Mouse (Mus musculus) T-helper 2 cell (primary cell): ENCODE measurements at regions not wholly inside any gene's neighbourhood (a gene's known extent, or its start where the extent isn't known, plus 50 kb on each side); places are given as distances from the start of the nearest gene placed in this dataset.

Source experiments
- in situ Hi-C: fragments of 300-600 bp; cut with MboI, MseI; formaldehyde crosslinking; loops from one replicate; pipeline ENCODE4 v1.15.1; 2025; ENCODE audit warnings: high pct_unique_total_duplicates

DNA sequence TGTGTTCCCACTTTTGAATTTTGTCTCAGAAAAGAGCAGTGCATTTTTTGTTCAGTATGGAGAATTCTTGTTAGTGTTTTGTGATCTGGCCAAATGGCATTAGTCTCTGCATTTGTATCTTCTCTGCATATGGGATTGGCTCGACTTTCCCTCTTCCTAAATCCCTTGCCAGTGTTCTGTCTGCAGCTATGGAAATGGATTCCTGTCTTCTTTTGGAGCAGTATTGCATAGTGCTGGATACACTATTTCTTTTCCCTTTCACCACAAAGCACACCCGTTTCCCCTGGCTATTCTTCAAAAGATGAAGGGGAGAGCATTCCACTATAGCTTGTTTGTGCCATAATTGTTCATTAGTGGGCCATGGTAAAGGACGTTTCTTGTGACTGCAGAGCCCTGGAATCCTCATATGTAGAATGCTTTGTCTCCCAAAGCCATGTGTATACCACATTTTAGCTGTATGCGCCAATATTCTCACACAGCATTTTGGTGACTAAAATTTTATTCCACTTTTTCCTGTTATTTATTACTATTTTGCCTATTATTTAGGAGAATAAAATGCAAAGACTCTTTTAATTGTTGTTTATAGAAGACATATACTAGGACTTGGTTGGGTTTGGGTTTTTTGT, 197.8 kb downstream of the Hs3st1 start:
- in situ Hi-C loops = no loop called here

DNA sequence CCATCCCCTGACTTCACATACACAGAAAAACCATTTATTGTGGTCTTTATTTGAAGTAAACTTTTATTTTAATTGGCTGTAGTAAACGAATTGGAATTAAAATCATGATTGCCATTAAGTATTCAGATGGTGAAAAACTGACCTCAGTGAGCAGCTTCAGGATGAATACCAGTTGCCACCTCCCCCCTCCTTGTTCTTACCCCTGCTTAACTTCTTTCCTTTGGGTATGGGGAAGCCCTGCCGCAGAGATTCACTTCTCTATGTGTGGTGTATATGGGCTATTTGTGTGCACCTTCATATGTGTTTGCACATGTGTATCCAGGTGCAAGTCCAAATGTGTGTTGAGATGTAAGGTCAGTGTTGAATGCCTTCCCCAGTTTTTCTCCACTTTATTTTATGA, 218.2 kb downstream of the Hs3st1 start:
- in situ Hi-C loops = no loop called here

DNA sequence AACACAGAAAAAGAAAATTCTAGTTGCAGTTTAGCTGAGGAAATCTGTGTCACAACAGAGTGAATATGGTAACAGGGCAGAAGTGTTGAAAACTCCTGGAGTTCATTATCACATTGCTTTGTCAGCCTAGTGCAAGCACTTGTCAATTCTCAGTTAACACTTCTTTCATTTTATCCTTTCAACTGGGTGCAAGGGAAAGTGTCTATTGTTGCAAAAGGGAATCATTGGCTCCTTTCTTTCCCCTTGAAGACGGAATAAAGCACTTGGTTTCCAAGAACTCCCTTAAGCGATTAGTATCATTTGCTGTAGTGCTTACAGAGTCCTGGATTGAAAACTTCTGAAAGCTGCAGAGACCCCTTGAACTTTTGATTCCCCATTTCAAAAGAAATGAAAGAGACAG, 218.9 kb downstream of the Hs3st1 start:
- in situ Hi-C loops = no loop called here

DNA sequence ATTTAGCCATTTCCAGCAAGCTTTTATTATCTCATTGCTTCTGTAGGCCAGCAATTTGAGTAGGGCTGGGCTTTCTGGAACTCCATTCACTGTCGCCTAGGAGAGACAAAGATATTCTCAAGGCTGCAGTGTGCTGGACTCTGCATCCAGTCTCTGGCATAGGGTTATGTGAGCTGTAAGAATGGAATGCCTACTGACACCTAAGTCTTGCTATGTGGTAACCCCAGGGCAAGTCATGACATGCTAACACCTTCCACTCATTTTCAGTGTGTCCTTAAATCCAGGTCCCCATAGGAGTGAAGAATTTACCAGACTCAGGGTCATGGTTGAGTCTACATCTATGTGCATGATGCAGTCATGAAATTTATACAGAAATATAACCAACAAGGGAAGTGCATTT, 245.0 kb downstream of the Hs3st1 start:
- in situ Hi-C loops = no loop called here

DNA sequence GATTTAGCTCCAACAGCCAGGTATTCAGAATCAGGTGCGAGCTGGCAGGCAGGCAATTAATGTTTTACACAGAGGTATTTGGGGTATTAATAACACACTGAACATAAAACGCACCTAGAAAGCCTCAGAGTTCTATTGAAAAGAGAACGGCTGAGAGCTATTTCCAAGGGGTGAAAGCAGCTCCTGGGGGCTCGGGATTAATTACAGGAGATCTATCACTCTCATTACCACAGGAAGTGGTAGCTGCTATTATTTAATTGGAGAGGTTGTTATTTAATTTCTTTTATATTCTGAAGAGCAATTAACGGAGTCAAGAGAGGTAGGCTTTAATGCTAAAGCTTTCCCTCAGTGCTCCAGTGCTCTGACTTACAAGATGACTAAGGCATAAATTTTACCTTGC, 272.5 kb downstream of the Hs3st1 start:
- in situ Hi-C loops = no loop called here

DNA sequence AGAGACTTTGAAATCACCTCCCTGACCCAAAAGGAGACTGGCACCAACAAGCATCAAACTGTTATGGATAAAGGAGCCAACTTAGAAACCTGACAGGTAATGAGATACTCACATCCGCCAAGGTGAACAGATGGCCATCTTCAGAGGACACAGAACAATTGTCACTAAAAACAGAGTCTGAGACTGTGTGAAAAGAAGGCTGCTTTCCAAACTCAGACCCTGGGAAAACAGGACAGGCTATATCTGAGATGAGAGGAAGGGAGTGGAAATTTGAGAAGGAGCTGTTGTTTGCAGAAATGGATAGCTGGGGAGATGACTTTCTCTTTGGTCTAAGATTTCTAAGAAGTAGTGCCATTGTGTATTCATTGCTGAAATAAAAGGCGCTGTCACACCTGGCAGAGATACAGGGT, 297.2 kb downstream of the Hs3st1 start:
- in situ Hi-C loops = no loop called here

DNA sequence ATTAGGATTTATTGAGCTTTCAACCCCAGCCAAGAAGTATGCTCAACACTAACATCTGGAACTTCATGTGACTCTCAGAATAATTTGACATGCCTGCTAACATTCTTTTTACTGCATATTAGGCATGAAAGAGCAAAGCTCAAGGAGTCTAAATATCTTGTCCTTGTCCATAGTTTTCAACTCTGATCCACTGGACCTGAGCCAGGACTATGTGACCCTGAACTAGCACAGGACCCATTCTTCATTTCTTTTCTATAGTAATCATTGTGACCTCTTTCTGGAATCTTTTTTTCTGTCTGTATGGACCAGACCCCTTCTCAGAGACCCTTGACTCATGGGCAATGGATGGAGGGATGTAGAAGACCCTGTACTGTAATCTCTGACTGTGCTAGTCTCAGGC, 301.6 kb downstream of the Hs3st1 start:
- in situ Hi-C loops = no loop called here

DNA sequence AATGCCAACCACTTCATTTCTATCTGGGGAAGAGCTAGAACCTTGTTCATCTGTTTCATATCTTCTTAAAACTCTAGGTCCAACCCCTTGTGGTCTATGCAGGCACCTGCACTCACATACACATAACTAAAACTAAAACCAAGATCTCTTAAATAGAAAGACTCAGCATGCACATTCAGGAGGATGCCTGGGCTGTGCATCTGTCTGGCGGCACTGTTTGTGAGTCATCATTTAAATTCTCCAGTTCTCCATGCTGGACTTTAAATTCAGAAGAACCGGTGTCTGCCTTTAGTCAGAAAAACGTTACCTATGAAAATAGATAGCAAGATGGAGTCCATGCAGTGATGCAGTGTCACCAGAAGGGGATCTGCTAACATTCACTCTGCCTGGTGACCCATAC, 314.5 kb downstream of the Hs3st1 start:
- in situ Hi-C loops = no loop called here

DNA sequence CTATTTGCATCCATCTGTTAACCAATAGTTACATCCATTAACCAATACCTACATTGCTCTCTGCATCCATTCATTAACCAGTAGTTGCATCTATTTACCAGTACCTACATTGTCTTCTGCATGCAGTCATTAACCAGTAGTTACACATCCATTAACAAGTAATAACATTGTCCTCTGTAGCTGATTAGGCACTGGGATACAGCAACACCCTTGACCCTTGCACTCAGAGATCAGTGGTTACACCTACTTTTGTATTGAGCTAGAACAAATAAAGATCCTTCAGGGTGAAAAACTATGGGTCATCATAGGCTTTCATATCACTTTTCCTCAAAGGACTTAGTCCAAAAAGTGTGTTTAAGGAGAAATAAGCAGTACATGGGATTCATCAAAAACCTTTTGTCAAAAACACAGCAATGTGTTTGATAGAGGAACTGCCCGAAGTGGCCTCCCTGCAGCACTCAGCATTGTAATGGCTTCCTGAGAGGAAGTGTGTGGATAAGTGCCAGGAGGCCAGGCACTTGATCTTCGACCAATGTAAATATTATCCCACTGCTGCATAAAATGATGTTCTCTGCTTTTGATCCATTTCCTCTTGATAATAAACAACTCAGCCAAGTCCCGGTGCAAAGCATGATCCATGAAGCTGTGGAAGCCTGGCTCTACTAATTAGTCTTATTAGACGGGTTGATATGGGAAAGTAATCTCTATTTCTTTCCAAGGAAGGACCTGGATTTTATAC, 317.6 kb downstream of the Hs3st1 start:
- in situ Hi-C loops = no loop called here

DNA sequence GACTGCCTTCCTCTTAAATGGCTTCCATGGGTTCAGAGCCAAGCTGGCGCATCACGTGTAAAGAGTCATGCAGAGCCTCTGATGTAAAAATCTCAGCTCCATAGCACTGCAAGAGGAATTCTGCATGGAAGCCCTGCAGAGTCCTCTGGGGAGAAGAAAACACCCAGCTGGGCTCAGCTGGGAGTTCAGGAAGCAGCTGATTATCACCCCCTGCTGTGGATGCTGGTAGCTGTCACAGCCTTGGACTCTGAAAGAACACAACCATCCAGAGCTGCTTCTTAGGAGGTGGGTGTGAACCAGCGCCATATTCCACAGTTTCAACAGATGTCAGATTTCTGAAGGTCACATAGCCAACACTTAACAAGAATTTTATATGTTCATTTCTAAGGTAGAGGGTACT, 329.2 kb downstream of the Hs3st1 start:
- in situ Hi-C loops = no loop called here

DNA sequence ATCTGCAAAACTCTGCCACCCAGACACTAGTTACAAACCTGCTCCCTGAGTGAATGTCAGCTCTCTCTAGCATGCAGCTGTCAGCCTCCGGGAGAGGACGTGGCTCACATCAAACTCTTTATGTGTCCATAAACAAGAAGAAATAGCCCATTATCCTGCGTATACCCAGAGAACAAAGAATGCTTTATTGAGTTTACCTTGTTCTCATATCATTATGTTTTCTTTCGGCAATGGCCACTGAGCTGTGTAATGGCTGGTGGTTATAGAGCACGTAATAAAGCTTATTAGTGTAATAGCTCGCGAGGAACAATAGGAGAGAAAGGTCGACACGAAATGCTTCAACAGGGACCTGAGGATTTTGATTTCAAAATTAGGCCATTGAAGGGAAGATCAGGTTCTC, 331.6 kb downstream of the Hs3st1 start:
- in situ Hi-C loops = no loop called here

DNA sequence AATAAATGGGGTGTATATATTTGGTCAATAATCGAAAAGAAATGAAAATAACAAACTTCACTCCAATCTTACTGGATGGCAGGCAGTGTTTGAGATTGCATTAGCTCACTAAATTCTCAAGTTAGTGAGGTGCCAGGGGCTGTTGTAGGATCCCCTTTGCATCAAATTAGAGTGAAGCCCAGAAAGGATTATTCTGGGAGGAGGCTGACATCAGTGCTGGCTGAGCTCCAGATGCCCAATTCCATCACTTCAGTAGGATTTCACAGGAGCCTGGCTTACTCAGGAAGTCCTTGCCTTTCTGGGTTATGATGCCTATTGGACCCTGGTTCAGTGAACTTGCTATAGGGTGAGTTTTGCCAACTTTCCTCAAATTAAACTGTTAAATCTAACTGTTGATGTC, 336.5 kb downstream of the Hs3st1 start:
- in situ Hi-C loops = no loop called here

DNA sequence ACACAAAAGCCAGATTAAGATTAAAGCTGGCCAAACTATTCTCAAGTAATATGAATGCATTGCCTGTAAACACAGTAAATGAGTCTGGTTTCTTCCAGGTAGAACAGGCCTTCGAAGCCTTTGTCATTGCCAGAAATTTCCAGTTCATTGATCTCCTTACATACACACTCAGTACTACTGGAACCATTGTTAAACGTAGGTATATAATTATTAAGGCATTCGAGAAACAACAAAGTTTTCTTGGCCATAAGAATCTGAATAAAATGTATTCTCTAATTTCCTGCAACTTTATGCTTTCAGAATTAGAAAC, 337.5 kb downstream of the Hs3st1 start:
- in situ Hi-C loops = no loop called here

DNA sequence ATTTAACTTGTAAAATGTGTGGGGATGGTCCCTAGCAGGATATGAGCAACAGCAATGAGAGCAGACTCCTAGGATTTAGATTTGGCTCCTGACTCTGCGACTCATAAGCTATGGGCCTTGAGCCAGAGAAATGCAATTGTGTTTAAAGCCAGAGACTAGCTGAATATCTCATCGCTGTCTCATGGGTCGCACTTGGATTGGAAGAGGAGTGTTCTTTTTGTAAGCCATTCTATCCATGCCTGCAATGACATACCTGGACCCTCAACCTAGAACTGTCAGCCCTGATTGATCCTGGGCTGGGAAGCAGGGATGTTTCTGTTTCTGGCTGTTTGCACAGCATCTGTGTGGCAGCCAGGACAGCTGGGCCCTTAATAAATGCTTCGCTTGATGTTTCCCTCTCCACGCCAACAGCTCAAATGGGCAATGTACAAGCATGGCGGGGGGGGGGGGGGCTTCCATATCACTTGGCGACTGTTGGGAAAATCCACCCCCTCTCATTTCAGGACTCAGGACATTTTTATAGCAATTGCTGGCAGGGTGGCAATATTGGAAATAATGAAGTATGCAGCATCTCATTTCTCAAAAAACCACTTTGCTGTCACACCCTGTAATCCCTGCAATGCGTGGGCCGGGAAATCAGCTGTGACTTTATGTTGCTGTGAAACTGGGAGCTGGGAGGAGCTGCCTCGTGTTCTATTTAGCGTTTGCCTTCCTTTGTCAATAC, 338.0 kb downstream of the Hs3st1 start:
- in situ Hi-C loops = no loop called here

DNA sequence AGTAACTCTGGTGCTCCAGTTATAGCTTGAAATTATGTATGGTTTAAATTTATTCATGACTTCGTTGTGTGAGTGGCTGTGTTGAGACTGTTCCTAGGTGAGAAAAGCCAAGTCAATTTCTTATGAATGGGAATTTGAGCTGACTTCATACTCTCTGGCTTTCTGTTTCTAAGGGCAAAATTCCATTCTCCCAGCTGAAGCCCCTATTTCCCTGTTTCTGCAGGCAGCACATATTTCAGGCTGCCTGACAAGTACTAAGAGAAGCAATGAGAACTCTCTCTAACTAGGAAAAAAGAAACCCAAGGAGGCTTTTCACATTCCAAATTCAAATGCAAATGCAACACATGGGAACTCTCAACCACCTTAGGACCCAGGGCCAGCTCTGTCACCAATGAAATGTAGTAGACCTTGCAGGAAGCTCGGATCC, 338.7 kb downstream of the Hs3st1 start:
- in situ Hi-C loops = no loop called here

DNA sequence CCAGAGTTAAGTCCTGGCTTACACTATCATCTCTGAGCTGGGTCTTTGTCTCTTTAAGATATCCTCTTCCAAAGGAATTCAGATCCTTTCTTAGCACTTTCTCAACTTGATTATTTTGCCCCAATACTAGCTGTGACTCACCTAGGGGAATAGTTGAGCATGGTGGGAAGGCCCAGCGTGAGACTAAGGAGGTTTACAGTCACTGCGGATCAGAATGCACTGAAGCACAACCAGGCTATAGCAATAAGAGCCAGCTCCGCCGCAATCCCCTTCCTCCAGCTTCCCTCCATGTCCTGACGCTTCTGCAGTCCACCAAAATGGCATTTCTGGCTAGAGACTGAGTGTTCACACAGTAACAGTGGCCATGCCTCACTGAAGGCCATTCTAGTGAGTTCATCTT, 342.5 kb downstream of the Hs3st1 start:
- in situ Hi-C loops = no loop called here

DNA sequence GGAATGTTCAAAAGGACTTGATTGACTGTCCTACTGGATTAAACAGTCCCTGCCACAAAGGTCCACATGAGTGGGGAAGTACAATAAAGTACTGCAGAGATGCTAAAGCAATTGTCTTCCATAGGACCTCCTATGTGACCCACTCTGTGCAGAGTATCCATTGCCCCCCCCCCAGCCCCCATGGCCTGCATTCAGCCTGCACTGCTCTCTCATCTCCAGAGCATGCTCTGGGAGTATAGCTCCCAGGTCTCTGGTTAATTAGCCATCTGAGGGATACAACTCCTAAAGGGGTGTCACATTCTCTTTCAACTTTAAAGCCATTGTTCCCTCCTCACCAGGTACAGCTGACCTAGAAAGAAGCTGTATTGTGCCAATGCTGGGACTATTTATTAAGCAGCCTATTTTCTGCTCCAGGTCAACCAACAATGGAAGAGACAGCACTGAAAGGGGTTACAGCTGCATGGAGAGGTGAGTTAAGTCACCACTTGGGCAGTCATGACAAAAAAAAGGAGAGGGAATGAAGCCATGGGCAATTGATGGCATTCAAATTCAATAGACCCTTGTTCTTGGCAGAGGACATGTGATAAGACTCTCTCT, 364.8 kb downstream of the Hs3st1 start:
- in situ Hi-C loops = no loop called here

DNA sequence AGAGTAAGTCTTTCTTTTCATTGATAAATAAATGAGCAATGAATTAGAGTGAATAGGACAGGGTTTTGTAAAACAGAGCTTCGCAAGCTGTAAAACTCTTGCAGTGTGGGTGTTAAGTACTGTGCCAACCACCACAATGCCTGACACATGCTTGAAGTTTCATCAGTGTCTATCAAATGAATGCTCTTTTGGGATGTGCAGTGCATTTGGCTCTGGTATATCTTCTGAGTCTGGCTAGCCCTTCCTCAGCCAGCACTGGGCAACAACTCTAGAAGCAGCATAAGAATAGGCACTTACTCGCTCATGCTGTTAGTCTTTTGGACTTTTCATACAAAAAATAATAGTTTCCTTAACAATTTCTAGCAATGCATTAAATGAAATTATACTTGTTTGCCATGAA, 370.9 kb downstream of the Hs3st1 start:
- in situ Hi-C loops = no loop called here

DNA sequence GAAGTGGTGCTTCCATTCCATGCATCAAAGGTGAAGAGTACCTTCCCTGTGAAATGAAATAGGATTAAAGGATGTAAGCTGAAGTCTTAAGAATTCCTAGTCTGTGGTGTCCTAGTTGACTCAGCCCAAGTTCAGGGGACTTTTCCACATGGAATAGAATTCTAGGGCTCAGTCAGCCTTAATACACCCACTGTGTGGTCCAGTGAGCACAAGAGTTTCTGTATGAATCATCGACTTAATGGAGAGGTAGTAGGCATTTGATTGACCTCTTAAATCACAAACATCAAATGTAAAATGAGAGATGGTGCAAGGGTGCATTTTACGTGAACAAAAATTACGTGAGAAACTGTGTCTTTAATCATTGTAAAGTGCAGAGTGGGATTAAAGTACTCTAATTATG, 381.1 kb downstream of the Hs3st1 start:
- in situ Hi-C loops = no loop called here

DNA sequence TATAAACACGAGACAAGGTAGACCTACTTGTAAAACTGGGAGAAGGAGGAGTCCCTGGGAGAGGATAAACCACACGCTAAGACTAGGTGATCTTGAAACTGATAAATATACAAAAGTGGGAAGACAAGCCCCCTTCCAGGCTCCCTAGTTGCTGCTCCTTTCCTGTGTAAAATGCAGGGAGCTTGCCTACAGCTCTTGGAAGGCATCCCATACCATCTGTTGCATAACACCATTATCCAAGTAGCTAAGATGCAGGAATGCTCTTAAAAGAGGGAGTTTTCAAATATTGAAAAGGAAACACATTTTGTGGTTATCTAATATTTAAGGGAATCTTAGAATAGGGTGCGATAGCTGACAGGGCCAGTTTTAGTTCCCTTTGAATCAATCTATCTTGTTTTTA, 406.6 kb downstream of the Hs3st1 start:
- in situ Hi-C loops = no loop called here

DNA sequence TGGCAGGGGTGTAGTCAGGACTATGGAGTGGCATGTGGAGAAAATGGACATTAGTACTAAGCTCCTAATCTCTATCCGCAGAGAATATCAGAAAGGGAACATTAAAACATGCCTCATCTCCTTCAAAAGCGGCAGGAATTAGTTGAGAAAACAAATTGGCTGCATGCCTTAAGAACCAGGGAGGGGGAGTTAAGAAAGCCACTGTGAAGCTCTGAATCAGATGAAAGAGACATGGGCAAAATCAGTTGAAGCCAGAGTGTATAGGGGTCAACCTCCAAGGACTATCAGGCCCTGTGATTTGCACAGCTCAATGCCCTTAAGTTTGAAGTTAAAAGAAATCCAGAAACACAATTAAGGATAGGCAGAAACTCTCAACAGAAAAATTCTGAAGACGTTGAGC, 408.3 kb downstream of the Hs3st1 start:
- in situ Hi-C loops = no loop called here

DNA sequence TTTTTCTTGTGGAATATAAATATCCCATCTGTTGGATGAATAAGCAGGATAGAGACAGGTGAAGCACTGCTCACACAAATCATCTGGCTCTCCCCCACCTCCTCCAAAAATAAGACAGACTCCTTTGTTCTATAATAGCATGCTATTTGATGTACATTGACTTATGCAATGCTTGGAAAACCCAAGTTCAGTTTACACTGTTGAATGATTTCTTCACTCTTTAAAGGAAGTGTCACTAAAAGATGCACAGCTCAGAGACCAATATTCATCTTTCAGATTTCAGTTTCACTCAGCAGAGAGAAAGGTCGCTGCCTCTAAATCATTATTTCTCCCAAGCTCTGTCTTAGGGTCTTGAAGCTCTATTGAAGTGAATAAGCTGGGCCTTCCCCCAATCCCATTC, 417.4 kb downstream of the Hs3st1 start:
- in situ Hi-C loops = no loop called here

DNA sequence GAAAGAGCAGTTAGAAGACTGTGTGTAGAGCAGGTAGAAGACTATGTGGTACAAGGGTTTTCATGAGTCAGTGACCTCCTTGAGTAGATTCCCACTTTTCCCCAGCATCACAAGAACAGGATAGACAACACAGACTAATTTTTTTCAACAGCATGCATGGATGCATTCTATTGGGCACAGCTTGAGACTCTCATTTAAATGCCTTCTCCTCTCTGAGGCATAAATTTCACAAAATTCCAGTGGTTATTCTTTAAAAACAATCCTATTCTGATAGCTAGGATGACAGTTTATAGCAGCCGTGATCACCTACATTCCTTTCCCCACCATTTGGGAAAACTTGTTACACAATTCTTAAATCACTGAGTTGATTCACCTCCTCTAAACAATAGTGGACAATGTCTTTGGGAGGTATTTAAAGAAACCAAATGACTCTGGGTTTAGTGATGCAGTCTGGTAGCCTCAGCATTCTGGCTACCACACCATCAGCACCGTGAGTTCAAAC, 418.7 kb downstream of the Hs3st1 start:
- in situ Hi-C loops = no loop called here
